Mouse (Mus musculus): ENCODE data around the gene Tm4sf19. TPM values are rescaled to one million over a fixed set of nuclear protein-coding genes. Genes with fewer than 3 reads are reported as not detected.

The Tm4sf19 gene
- total RNA-seq, 2 experiments from 2014 or later: not detected

Other genes with a start within 250 kb of the Tm4sf19 start
- 29.0 and 38.5 TPM in 2 replicates for gene Nrros, start 234.9 kb upstream of the Tm4sf19 start, total RNA-seq (2015; ENCODE audit: low replicate concordance)
- gene Nrros, start 234.9 kb upstream of the Tm4sf19 start, total RNA-seq (2017; ENCODE audit: low replicate concordance): 18.1 and 25.4 TPM in 2 replicates
- gene Bex6, start 220.7 kb upstream of the Tm4sf19 start, total RNA-seq (2015; ENCODE audit: low replicate concordance): 1.9 and 6.9 TPM in 2 replicates
- gene Bex6, start 220.7 kb upstream of the Tm4sf19 start, total RNA-seq (2017; ENCODE audit: low replicate concordance): 3.2 and 7.8 TPM in 2 replicates
- gene Fbxo45, start 153.3 kb upstream of the Tm4sf19 start, total RNA-seq (2015; ENCODE audit: low replicate concordance): 1.9 and 2.7 TPM in 2 replicates
- gene Fbxo45, start 153.3 kb upstream of the Tm4sf19 start, total RNA-seq (2017; ENCODE audit: low replicate concordance): 8.0 and 10.0 TPM in 2 replicates
- gene Wdr53, start 153.3 kb upstream of the Tm4sf19 start, total RNA-seq (2015; ENCODE audit: low replicate concordance): 0.58 and 2.3 TPM in 2 replicates
- 5.3 and 5.6 TPM in 2 replicates for gene Wdr53, start 153.3 kb upstream of the Tm4sf19 start, total RNA-seq (2017; ENCODE audit: low replicate concordance)
- gene Smco1, start 129.0 kb upstream of the Tm4sf19 start, total RNA-seq (2015; ENCODE audit: low replicate concordance): not detected in 2 replicates
- gene Smco1, start 129.0 kb upstream of the Tm4sf19 start, total RNA-seq (2017; ENCODE audit: low replicate concordance): not detected in 2 replicates
- gene Rnf168, start 123.0 kb upstream of the Tm4sf19 start, total RNA-seq (2015; ENCODE audit: low replicate concordance): 5.0 and 10.0 TPM in 2 replicates
- 27.6 and 29.0 TPM in 2 replicates for gene Rnf168, start 123.0 kb upstream of the Tm4sf19 start, total RNA-seq (2017; ENCODE audit: low replicate concordance)
- 52.1 and 72.9 TPM in 2 replicates for gene Ubxn7, start 68.2 kb upstream of the Tm4sf19 start, total RNA-seq (2015; ENCODE audit: low replicate concordance)
- 58.9 and 66.2 TPM in 2 replicates for gene Ubxn7, start 68.2 kb upstream of the Tm4sf19 start, total RNA-seq (2017; ENCODE audit: low replicate concordance)
- gene Tctex1d2, start 19.2 kb downstream of the Tm4sf19 start, total RNA-seq (2015; ENCODE audit: low replicate concordance): 0.96 and 15.7 TPM in 2 replicates
- 3.7 and 8.1 TPM in 2 replicates for gene Tctex1d2, start 19.2 kb downstream of the Tm4sf19 start, total RNA-seq (2017; ENCODE audit: low replicate concordance)
- 73.6 and 103 TPM in 2 replicates for gene Pcyt1a, start 30.4 kb downstream of the Tm4sf19 start, total RNA-seq (2015; ENCODE audit: low replicate concordance)
- gene Pcyt1a, start 30.4 kb downstream of the Tm4sf19 start, total RNA-seq (2017; ENCODE audit: low replicate concordance): 164 and 198 TPM in 2 replicates
- not detected in 2 replicates for gene Slc51a, start 87.4 kb downstream of the Tm4sf19 start, total RNA-seq (2015; ENCODE audit: low replicate concordance)
- gene Slc51a, start 87.4 kb downstream of the Tm4sf19 start, total RNA-seq (2017; ENCODE audit: low replicate concordance): not detected in 2 replicates
- gene Zdhhc19, start 95.8 kb downstream of the Tm4sf19 start, total RNA-seq (2015; ENCODE audit: low replicate concordance): not detected in 2 replicates
- not detected in 2 replicates for gene Zdhhc19, start 95.8 kb downstream of the Tm4sf19 start, total RNA-seq (2017; ENCODE audit: low replicate concordance)
- gene Tfrc, start 208.4 kb downstream of the Tm4sf19 start, total RNA-seq (2015; ENCODE audit: low replicate concordance): 1,871 and 1,887 TPM in 2 replicates
- 2,733 and 3,492 TPM in 2 replicates for gene Tfrc, start 208.4 kb downstream of the Tm4sf19 start, total RNA-seq (2017; ENCODE audit: low replicate concordance)
- 15.8 and 33.2 TPM in 2 replicates for gene Tnk2, start 243.4 kb downstream of the Tm4sf19 start, total RNA-seq (2015; ENCODE audit: low replicate concordance)
- gene Tnk2, start 243.4 kb downstream of the Tm4sf19 start, total RNA-seq (2017; ENCODE audit: low replicate concordance): 19.6 and 29.7 TPM in 2 replicates

Measured in erythroblast, adult 5-6 weeks (primary cell).